Mouse (Mus musculus) urinary bladder, adult 18-20 months (tissue): ENCODE measurements around the gene Lrmda.
"Not testable (repeated sequence)": the region's sequence is repeated elsewhere in the genome, so short reads cannot be mapped to it uniquely, and the experiment has no call there.

Experiments
- DNase-seq, 2 experiments: peaks; one replicate each; pipeline ENCODE4 v3.0.0; 2022; ENCODE audit warnings: low spot score in 2 of 2, mixed read lengths in 2 of 2

Lrmda gene

GRCm38 (mm10) chr14:22586796-22587195 lies 567.3 kb downstream of the Lrmda start:
- DNase-seq = no peak

DNA sequence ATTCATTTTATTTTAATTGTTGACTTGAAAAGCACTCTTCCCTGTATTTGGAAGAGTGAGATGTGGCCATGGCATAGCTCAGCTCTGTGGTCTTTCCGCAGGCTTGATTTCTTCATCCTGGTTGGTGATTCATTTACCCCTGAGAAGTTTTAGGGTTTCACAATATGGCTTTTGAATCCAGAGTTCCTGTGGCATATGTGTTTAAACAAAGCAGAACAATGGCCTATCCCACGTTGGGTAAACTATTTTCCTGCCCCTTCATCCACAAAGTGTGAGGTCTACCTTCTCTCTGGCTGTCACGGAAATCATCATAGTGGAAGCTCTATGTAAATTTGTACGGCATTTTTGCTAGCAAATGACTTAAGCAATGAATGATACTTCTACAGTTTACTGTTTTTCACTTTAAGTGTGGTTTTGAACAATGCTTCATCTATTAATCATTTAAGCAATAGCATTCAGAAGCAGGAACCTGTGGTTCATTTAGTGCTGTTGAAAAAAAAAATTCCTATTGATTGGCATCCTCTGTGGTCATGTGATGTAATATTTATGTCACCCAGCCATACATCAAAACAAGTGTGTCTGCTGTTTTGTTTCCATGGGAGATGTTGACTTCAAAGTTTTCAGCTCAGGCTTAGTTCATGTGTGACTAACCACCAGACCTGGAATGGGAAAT lies 567.9 kb downstream of the Lrmda start:
- DNase-seq = no peak

DNA sequence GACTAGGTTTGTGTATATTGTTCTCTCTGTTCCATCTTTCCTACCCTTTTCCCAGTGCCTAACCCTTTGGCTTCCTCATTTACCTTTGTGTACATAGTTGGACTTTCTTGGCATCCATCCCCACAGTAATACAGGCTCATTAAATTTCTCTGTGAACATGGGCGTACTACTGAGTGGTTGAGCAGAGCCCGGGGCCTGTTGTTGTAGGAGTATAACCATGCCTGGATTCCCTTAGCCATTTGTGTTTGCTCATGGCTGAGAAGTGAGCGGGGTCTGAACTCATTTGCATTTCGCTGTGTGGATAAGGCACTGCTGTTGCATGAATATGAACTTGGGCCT lies 568.4 kb downstream of the Lrmda start:
- no peak for DNase-seq

- not testable (repeated sequence) for DNase-seq
Measured at GRCm38 (mm10) chr14:22588394-22588793, 568.9 kb downstream of the Lrmda start.

- DNase-seq = no peak
Measured at GRCm38 (mm10) chr14:22589503-22590215, 570.1 kb downstream of the Lrmda start.

- no peak for DNase-seq
Measured at GRCm38 (mm10) chr14:22591186-22591585, 571.7 kb downstream of the Lrmda start.

DNA sequence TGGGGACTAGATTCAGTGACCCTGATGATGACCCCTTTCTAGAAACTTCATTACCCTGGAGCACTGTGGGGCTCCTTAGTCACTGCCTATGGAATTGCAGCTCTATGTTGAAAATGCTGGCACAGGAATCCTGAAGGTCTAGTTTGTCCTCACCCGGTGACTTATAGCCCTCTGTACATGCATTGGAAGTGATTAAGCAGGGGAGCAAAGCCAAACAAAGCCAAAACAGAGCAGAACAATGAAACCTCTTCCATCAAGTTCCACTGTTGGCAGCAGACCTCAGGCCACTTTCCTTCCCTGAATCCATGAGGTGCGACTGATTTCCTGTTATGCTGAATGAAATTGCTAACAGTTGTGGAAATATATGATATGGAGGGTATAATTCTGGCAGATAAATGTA lies 578.0 kb downstream of the Lrmda start:
- DNase-seq = no peak

DNA sequence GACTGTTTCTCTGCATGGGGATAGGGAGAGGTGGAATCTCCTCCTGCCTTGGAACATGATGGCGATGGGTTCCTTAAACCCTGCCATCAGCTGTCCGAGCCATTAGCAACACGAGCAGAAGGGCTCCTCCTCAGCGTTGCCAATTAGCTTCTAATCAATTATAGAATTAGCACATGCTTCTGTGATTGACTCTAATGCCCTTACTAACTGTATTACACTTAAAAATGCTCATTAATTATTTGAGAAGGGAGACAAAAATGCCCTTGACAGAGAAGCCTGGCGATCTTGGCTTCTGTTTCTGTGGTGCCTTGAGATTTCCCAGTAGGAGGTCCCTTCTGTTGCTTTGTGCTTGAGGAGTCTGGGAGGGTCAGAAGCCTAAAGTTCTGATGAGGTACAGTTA lies 579.1 kb downstream of the Lrmda start:
- DNase-seq = no peak

GRCm38 (mm10) chr14:22600166-22600565 lies 580.7 kb downstream of the Lrmda start:
- DNase-seq = no peak

- DNase-seq = no peak
Measured at GRCm38 (mm10) chr14:22602308-22602707, 582.8 kb downstream of the Lrmda start.

DNA sequence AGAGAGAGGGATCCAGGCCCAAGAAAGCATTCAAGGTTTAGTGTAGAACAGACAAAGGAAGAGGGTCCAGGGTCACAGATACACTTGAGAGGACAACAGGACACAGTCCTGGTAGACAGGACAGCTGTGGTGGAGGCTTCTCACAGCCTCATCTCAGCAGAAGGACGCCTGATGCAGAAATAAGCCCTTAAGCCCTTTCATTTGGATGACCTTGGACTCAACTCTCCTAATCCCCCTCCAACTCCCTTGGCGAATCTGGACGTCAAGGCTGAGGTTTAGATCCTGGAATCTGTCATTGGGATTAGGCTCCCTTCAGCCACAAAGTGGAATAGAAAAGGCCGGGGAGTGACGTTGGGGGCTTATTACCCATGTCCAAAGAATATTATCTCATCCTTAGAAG lies 589.1 kb downstream of the Lrmda start:
- DNase-seq = no peak

DNA sequence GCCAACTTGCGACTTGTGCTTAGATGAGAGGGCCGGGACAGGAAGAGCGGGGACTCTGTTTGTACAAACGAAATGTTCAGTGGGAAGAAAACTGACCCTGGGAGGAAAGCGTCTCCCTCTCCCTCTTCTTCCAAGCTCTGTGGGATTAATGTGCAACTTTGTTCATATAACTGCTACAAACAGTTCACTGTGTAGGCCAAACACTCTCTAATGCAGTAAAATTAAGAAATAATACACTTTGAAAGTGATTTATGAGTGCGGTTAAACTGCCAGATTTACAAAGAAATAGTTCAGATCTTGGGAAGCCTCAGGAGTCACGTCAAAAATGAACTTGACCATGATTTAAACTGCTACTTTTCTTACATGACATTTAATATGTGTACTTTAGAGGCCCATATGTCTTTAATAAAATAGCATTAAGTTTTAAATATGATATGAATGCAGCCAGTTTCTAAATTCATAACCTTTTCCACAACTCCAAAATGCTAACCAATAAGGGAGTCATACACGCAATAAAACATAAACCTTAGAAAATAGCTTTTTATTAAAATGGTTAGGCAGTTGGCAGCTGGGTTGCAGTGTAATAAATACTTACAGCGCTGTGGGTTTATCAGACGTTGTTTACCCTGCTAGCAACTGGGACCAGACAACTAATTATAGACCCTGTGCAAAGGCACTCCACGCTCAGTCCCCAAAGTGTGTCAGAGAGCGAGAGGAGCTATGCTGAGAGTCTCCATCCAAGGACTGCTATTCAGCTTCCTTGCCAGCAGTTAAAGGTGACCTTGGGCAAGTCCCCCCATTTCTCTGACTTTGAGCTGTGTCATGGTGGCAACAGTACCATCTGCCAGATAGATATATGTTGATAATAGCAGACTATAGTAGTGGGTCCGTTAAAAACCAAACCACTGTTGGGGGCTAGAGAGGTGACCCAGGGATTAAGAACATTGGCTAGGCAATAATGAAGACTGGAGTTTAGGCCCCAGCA lies 590.0 kb downstream of the Lrmda start:
- DNase-seq = no peak

DNA sequence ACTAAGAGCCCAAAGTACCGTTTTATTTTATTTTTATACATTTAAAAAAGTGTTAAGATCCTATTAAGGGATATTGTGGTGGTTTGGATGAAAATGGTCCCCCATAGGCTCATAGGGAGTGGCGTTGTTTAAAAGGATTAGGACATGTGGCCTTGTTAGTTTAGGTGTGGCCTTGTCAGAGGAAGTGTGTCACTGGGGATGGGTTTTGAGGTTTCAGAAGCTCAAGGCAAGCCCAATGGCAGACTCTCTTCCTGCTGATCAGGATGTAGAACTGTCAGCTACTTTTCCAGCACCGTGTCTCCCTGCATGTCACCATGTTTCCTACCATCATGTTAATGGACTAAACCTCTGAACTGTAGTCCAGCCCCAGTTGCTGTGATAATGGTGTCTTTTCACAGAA lies 591.5 kb downstream of the Lrmda start:
- DNase-seq = no peak

DNA sequence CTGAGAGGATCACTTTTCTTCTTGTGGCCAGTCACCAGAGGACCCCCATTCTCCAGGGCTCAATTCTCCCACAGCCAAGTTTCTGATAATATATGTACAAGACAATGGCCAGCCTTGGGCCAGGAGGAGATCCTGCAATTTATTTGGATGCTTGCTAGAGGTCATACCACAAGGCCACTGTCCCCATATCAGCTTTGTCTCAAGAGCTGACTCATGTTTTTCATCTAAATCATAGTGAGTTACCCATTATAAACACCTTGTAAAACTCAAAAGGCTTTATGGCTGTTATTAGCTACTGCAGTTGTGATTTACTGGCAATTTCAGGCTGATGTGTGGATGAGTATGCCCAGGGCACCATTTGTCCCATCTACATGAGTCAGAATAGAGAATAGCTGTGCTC lies 600.7 kb downstream of the Lrmda start:
- DNase-seq = no peak

DNA sequence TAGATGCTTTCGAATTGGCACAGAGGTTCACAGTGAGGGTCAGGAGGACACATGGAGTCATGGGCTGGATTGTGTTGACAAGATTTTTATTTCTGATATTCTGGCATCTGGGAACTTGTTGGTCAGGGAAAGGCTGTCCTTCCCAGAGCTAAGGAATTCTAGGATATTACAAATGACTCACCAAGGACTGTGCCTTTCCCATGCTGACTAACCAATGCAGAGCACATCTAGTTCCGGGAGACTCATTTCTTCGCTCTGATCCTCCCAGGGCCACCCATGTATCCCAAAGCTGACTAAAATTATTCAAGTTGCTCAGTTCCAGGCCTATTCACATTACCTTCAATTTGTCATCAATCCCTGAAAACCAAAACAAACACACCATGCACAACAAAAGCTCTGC lies 602.4 kb downstream of the Lrmda start:
- no peak for DNase-seq

- peak in 1 of 2 experiments; percentile 37 for DNase-seq
Measured at GRCm38 (mm10) chr14:22627105-22627829, 607.8 kb downstream of the Lrmda start.

GRCm38 (mm10) chr14:22630361-22630867 lies 610.9 kb downstream of the Lrmda start:
- no peak for DNase-seq

DNA sequence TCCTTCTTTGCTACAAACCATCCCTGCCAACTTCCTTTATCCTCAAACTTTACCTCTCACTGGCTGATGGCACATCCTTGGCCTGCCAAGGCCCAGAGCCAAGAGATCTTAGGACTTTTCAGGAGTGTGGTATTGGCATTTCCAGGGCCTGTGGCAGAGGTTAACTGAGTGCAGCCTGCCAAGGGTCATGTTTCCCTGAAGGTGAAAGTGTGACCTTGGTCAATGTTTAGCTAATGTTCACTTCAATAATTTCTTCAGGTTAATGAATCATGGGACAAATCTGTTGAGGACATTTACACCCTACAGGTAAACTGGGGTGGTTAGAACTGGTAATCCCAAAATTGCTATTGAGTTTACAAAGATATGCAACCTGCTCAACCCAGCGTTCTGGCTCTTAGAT lies 614.1 kb downstream of the Lrmda start:
- no peak for DNase-seq

DNA sequence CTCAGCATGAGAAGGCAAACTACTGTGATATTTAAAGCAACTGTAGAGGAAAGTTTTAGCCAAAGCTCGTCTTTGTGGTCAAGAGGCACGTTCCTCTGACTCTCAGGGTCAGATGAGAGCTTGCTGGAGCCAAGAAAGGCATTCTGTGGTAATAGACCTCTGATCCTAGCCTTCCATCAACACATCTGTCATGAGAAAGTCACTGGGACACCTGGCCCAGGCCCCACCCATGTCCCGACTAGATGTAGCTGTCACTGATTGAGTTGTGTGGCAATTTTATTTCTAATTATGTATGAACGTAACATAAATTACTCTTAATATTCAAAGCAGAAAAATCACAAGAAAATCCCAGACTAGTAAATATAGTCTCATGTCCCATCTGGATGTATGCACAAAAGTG lies 624.0 kb downstream of the Lrmda start:
- no peak for DNase-seq

GRCm38 (mm10) chr14:22647879-22648611 lies 628.5 kb downstream of the Lrmda start:
- DNase-seq = peak; percentile 55 to 56

GRCm38 (mm10) chr14:22649411-22649911 lies 629.9 kb downstream of the Lrmda start:
- no peak for DNase-seq
